Mouse (Mus musculus) forebrain, embryonic 11.5 days (tissue): ENCODE results near the gene Ube2d3. TPM values are rescaled to one million over a fixed set of nuclear protein-coding genes. Genes with fewer than 3 reads are reported as not detected.
A peak's percentile ranks its signal among the peaks of the same experiment; 100 is the strongest.

ENCODE experiments used
- ATAC-seq: fragments of 200-750 bp; cut with Nextera tagmentation; replicated peaks from 2 replicates; pipeline ENCODE4 v1.8.0; 2017; ENCODE audit warnings: moderate TSS enrichment; ENCODE audit not compliant: low FRiP score
- DNase-seq: peaks from one replicate; pipeline ENCODE4 v3.0.0-alpha.2; 2017; ENCODE audit warnings: low spot score
- H3K27ac ChIP-seq: fragments of 300-500 bp; sonication (generic); 2 replicates; pipeline ENCODE4 v1.5.1; 2014; ENCODE audit warnings: low read depth, low read length
- H3K27me3 ChIP-seq: fragments of 300-500 bp; sonication (generic); 2 replicates; pipeline ENCODE4 v1.6.1; 2014; ENCODE audit warnings: mild to moderate bottlenecking, low read length, mixed read lengths; ENCODE audit not compliant: control insufficient read depth, insufficient read depth
- H3K36me3 ChIP-seq: fragments of 300-500 bp; sonication (generic); 2 replicates; pipeline ENCODE4 v1.6.1; 2014; ENCODE audit warnings: mild to moderate bottlenecking, low read length, moderate library complexity, mixed read lengths; ENCODE audit not compliant: control insufficient read depth, insufficient read depth
- H3K4me1 ChIP-seq: fragments of 300-500 bp; sonication (generic); replicated peaks from 2 replicates; pipeline ENCODE4 v1.6.1; 2014; ENCODE audit warnings: low read length, mixed read lengths; ENCODE audit not compliant: control insufficient read depth, insufficient read depth
- H3K4me2 ChIP-seq: fragments of 300-500 bp; sonication (generic); 2 replicates; pipeline ENCODE4 v1.6.1; 2014; ENCODE audit warnings: low read depth, mild to moderate bottlenecking, low read length, moderate library complexity, mixed read lengths; ENCODE audit not compliant: severe bottlenecking
- H3K4me3 ChIP-seq: fragments of 300-500 bp; sonication (generic); 2 replicates; pipeline ENCODE4 v1.5.1; 2014; ENCODE audit warnings: low read depth, low read length
- H3K9ac ChIP-seq: fragments of 300-500 bp; sonication (generic); 2 replicates; pipeline ENCODE4 v1.6.1; 2014; ENCODE audit warnings: low read length
- H3K9me3 ChIP-seq: fragments of 300-500 bp; sonication (generic); 2 replicates; pipeline ENCODE4 v1.6.1; 2016; ENCODE audit warnings: low read length, mixed read lengths; ENCODE audit not compliant: control insufficient read depth
- WGBS: fragments of 180-500 bp; shearing (Covaris S2); extraction: QIAGEN DNeasy Blood & Tissue Kit; methylation state at CpG from one replicate; pipeline ENCODE4 v1.1.7; 2014; 5-methylcytosine and 5-hydroxymethylcytosine counted together
- polyA plus RNA-seq: library from polyadenylated mRNA; unstranded; fragments of >200 nt; fragmentation: Nextera tagmentation; extraction: Ambion mirVana; gene quantifications from 2 replicates; pipeline ENCODE4 v1.2.1, GENCODE M21; 2014

Gene Ube2d3
- polyA plus RNA-seq, 1 experiment from 2014 or later: 646 TPM

- Histone ChIP-seq H3K4me1 (no peaks in the 10 kb centered on the region), H3K9ac (no peak overlapping the region), H3K27ac (no peak overlapping the region), H3K36me3 (peaks cover 5% of the 10 kb centered on the region; the same call in 1 of the 2 replicates), H3K4me2 (no peak overlapping the region), H3K9me3 (no peaks in the 10 kb centered on the region), H3K4me3 (no peak overlapping the region), H3K27me3 (no peaks in the 10 kb centered on the region)
- no peak for ATAC-seq
- no peak for DNase-seq
- 78% methylated on average over 8 of the region's 9 CpGs for WGBS
Observed at GRCm38 (mm10) chr3:135407351-135407750, 30.6 kb upstream of the Ube2d3 start.

- H3K9ac ChIP-seq: no peak overlapping the region
- no peaks in the 10 kb centered on the region for H3K27me3 ChIP-seq
- WGBS: 96% methylated on average over 5 of the region's 5 CpGs
- DNase-seq (no peak), ATAC-seq (no peak)
- H3K4me2 ChIP-seq: no peak overlapping the region
- H3K36me3 ChIP-seq: peaks cover 5% of the 10 kb centered on the region; the same call in 1 of the 2 replicates
- H3K4me3 ChIP-seq: no peak overlapping the region
- H3K4me1 ChIP-seq: no peaks in the 10 kb centered on the region
- no peaks in the 10 kb centered on the region for H3K9me3 ChIP-seq
- H3K27ac ChIP-seq: no peak overlapping the region
Observed at GRCm38 (mm10) chr3:135409219-135409618, 28.7 kb upstream of the Ube2d3 start.

GRCm38 (mm10) chr3:135411056-135411455, 26.9 kb upstream of the Ube2d3 start:
- Histone ChIP-seq H3K27me3 (no peaks in the 10 kb centered on the region), H3K9ac (no peak overlapping the region), H3K9me3 (no peaks in the 10 kb centered on the region), H3K27ac (no peak overlapping the region), H3K4me1 (no peaks in the 10 kb centered on the region), H3K4me3 (no peak overlapping the region), H3K36me3 (peaks cover 5% of the 10 kb centered on the region; the same call in 1 of the 2 replicates), H3K4me2 (no peak overlapping the region)
- DNase-seq (no peak), ATAC-seq (no peak)
- 89% methylated on average over 12 of the region's 12 CpGs for WGBS

GRCm38 (mm10) chr3:135411824-135412223, 26.1 kb upstream of the Ube2d3 start:
- H3K9me3 ChIP-seq: no peaks in the 10 kb centered on the region
- peaks cover 5% of the 10 kb centered on the region; the same call in 1 of the 2 replicates for H3K36me3 ChIP-seq
- no peak overlapping the region for H3K4me3 ChIP-seq
- H3K4me2 ChIP-seq: no peak overlapping the region
- no peak overlapping the region for H3K27ac ChIP-seq
- DNase-seq (no peak), ATAC-seq (no peak)
- no peak overlapping the region; the same call in 1 of the 2 replicates for H3K9ac ChIP-seq
- 59% methylated on average over 9 of the region's 9 CpGs for WGBS
- no peaks in the 10 kb centered on the region for H3K27me3 ChIP-seq
- H3K4me1 ChIP-seq: no peaks in the 10 kb centered on the region

GRCm38 (mm10) chr3:135417245-135417644, 20.7 kb upstream of the Ube2d3 start:
- WGBS: 82% methylated on average over 3 of the region's 3 CpGs
- H3K4me2 ChIP-seq: no peak overlapping the region
- H3K36me3 ChIP-seq: no peaks in the 10 kb centered on the region
- H3K9ac ChIP-seq: no peak overlapping the region
- H3K9me3 ChIP-seq: no peaks in the 10 kb centered on the region
- no peaks in the 10 kb centered on the region for H3K4me1 ChIP-seq
- H3K27me3 ChIP-seq: no peaks in the 10 kb centered on the region
- no peak for DNase-seq
- no peak overlapping the region for H3K27ac ChIP-seq
- ATAC-seq: no peak
- H3K4me3 ChIP-seq: no peak overlapping the region

- Histone ChIP-seq H3K9ac (no peak overlapping the region), H3K27ac (no peak overlapping the region), H3K4me3 (no peak overlapping the region), H3K27me3 (no peaks in the 10 kb centered on the region), H3K4me1 (no peaks in the 10 kb centered on the region), H3K4me2 (no peak overlapping the region), H3K9me3 (no peaks in the 10 kb centered on the region), H3K36me3 (no peaks in the 10 kb centered on the region)
- DNase-seq (no peak), ATAC-seq (no peak)
- 81% methylated on average over 3 of the region's 3 CpGs for WGBS
Observed at GRCm38 (mm10) chr3:135417799-135418198, 20.1 kb upstream of the Ube2d3 start.

GRCm38 (mm10) chr3:135420542-135421309, 17.2 kb upstream of the Ube2d3 start:
- ATAC-seq (no peak), DNase-seq (no peak)
- H3K4me2 ChIP-seq: no peak overlapping the region
- no peak overlapping the region for H3K27ac ChIP-seq
- no peak overlapping the region for H3K9ac ChIP-seq
- no peaks in the 10 kb centered on the region for H3K4me1 ChIP-seq
- H3K36me3 ChIP-seq: no peaks in the 10 kb centered on the region
- 90% methylated on average over 9 of the region's 9 CpGs for WGBS
- no peaks in the 10 kb centered on the region for H3K9me3 ChIP-seq
- H3K4me3 ChIP-seq: no peak overlapping the region
- H3K27me3 ChIP-seq: no peaks in the 10 kb centered on the region

- Histone ChIP-seq H3K36me3 (no peaks in the 10 kb centered on the region), H3K9me3 (no peaks in the 10 kb centered on the region), H3K4me2 (no peak overlapping the region), H3K4me3 (no peak overlapping the region), H3K4me1 (no peaks in the 10 kb centered on the region), H3K9ac (no peak overlapping the region), H3K27ac (no peak overlapping the region), H3K27me3 (no peaks in the 10 kb centered on the region)
- no peak for ATAC-seq
- DNase-seq: no peak
Observed at GRCm38 (mm10) chr3:135421310-135421594, 16.7 kb upstream of the Ube2d3 start.

GRCm38 (mm10) chr3:135422232-135422855, 15.6 kb upstream of the Ube2d3 start:
- ATAC-seq (no peak), DNase-seq (no peak)
- H3K4me2 ChIP-seq: peak overlapping the region; percentile 52
- H3K9ac ChIP-seq: peak overlapping the region; percentile 86
- H3K4me1 ChIP-seq: no peaks in the 10 kb centered on the region
- H3K4me3 ChIP-seq: peak overlapping the region; percentile 70
- no peaks in the 10 kb centered on the region for H3K36me3 ChIP-seq
- 35% methylated on average over 8 of the region's 8 CpGs for WGBS
- no peaks in the 10 kb centered on the region for H3K27me3 ChIP-seq
- no peaks in the 10 kb centered on the region for H3K9me3 ChIP-seq
- peak overlapping the region; percentile 85 for H3K27ac ChIP-seq
